Mouse (Mus musculus): Measurements from ENCODE around the gene Ercc4. TPM values are rescaled to one million over a fixed set of nuclear protein-coding genes. Genes with fewer than 3 reads are reported as not detected.

Ercc4 gene
- polyA plus RNA-seq, 1 experiment from 2014 or later: 15.2 TPM

DNA sequence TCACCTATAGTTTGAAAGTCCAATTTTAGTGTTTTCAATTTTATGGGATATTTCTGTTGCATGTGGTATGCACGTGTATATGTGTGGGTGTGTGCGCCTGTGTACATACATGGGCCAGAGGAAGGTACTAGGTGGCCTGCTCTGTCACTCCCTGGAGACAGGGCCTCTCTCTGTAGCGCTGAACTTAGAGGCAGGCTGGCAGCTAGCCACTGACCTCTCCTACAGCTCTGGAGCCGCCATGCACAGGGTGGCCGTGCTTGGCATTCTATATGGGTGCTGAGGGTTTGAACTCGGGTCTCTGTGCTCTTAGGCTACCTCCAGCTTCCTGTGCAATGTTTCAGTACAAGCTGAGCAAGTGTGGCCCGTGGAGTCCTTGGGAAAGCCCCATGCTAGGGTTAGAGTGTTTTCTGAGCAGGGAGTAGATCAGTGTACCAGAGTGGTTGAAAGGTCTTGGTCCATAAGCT lies 8.5 kb downstream of the Ercc4 start:
- no peaks in the 10 kb centered on the region for H3K9me3 ChIP-seq
- H3K4me3 ChIP-seq (replicated peaks): no peak overlapping the region
- no peaks in the 10 kb centered on the region for H3K27me3 ChIP-seq
- no peak for ATAC-seq (ENCODE audit: insufficient number of reproducible peaks, insufficient read depth, low FRiP score, low TSS enrichment, low read depth)
- WGBS: 90% methylated on average over 7 of the region's 7 CpGs
- no peak overlapping the region for H3K4me2 ChIP-seq
- H3K4me1 ChIP-seq (replicated peaks): no peaks in the 10 kb centered on the region
- no peak overlapping the region for H3K27ac ChIP-seq
- H3K9ac ChIP-seq (replicated peaks): no peak overlapping the region
- peaks cover 59% of the 10 kb centered on the region for H3K36me3 ChIP-seq

DNA sequence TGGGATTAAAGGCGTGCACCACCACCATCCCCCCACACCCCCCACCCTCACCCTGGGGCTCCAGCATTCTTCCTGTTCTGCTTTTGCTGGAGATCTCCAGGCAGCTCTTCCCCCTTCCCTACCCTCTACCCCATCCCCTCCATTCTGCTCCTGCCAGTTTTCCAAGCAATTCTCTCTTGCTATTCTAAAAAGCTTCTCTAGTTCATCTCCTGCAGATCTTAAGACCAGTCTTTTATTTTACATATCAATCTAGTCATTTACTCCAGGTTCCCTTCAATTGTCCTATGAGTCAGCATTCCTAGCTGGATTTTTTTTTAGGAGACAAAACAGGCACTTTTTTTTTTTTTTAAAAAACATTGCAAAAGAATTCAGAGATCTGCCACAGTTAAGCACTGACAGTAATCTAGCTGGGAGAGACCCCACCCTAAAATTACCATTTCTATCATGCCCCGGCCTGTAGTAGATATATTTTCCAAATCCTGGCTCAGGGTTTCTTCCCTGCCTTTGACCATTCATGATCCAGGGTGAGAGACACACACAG lies 9.3 kb downstream of the Ercc4 start:
- no peak for ATAC-seq (ENCODE audit: insufficient number of reproducible peaks, insufficient read depth, low FRiP score, low TSS enrichment, low read depth)
- Histone ChIP-seq H3K9me3 (no peaks in the 10 kb centered on the region), H3K9ac (replicated peaks) (no peak overlapping the region), H3K4me2 (no peak overlapping the region), H3K4me1 (replicated peaks) (no peaks in the 10 kb centered on the region), H3K27ac (no peak overlapping the region), H3K4me3 (replicated peaks) (no peak overlapping the region), H3K27me3 (no peaks in the 10 kb centered on the region), H3K36me3 (peaks cover 59% of the 10 kb centered on the region)
- WGBS: 89% methylated on average over 2 of the region's 2 CpGs

DNA sequence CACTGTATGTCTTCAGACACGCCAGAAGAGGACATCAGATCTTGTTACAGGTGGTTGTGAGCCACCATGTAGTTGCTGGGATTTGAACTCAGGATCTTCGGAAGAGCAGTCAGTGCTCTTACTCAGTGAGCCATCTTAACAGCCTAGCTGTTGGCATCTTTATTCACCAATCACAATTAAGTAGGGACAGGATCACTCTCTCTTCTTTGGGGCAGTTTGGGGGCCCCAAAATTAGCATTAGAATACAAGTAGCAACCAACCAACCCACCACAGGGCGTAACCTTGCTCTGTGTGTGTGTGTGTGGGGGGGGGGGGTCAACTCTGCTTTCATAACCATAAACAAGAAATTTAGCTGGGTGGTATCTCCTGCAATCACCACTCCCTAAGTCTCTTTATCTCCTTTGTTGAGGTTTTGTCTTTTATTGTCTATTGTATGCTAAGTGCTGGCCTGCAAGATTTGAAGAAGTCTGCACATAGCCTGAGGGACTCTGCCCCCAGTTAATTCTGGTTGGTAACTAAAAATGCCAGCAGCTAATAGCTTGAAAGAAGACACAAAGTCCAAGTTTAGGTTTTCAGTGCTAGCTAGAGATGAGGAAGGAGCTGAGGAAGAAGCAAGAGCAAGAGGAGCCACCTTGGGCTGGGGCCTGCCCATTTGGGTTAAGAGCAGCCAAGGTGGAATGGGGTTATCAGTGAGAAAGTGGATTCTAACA lies 10.3 kb downstream of the Ercc4 start:
- H3K4me2 ChIP-seq: no peak overlapping the region
- H3K9me3 ChIP-seq: no peaks in the 10 kb centered on the region
- H3K4me1 ChIP-seq (replicated peaks): no peaks in the 10 kb centered on the region
- H3K27ac ChIP-seq: no peak overlapping the region
- 91% methylated on average over 3 of the region's 3 CpGs for WGBS
- no peaks in the 10 kb centered on the region for H3K27me3 ChIP-seq
- peaks cover 59% of the 10 kb centered on the region for H3K36me3 ChIP-seq
- H3K4me3 ChIP-seq (replicated peaks): no peak overlapping the region
- ATAC-seq (ENCODE audit: insufficient number of reproducible peaks, insufficient read depth, low FRiP score, low TSS enrichment, low read depth): no peak
- no peak overlapping the region for H3K9ac ChIP-seq (replicated peaks)

DNA sequence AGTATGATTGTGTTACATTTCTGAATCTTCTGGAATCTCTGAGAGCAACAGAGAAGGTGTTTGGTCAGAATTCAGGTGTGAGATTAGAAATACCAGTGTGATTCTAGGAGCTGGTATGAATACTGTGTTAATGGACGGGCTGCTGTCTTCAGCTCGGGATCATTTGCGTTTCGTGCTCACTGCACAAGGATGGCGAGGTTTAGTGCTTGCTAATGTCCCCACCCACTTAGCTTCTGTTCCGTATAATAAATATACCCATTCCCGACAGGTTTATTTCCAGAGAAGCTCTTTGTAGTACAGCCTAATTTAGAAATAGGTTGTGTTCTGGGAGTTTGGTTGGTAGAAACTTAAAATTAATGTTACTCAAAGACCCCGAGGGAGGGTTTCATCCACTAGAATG lies 15.9 kb downstream of the Ercc4 start:
- no peak for ATAC-seq (ENCODE audit: insufficient number of reproducible peaks, insufficient read depth, low FRiP score, low TSS enrichment, low read depth)
- H3K4me3 ChIP-seq (replicated peaks): no peak overlapping the region
- H3K36me3 ChIP-seq: peaks cover 92% of the 10 kb centered on the region
- H3K4me2 ChIP-seq: no peak overlapping the region
- no peak overlapping the region for H3K9ac ChIP-seq (replicated peaks)
- H3K27me3 ChIP-seq: no peaks in the 10 kb centered on the region
- H3K4me1 ChIP-seq (replicated peaks): no peaks in the 10 kb centered on the region
- no peaks in the 10 kb centered on the region for H3K9me3 ChIP-seq
- H3K27ac ChIP-seq: no peak overlapping the region
- 80% methylated on average over 8 of the region's 8 CpGs for WGBS

DNA sequence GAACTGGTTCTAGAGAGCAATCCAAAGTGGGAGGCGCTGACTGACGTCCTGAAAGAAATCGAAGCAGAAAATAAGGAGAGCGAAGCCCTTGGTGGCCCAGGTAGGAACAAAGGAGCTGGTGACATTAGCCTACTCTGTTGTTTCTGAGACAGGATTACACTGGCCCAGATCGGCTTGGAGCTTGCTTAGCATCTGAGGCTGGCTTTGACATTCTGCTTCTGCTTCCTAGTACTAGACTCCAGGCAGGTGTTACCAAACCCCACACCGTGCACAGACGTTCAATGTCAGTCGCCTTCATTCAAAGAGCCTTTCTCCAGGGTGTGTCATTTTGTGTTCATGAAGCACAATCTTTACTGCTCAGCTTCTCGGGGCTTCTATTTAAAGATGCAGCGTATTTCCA lies 18.1 kb downstream of the Ercc4 start:
- WGBS: 93% methylated on average over 10 of the region's 10 CpGs
- H3K36me3 ChIP-seq: peaks cover 93% of the 10 kb centered on the region
- no peaks in the 10 kb centered on the region for H3K9me3 ChIP-seq
- no peak for ATAC-seq (ENCODE audit: insufficient number of reproducible peaks, insufficient read depth, low FRiP score, low TSS enrichment, low read depth)
- H3K4me2 ChIP-seq: no peak overlapping the region
- H3K27ac ChIP-seq: no peak overlapping the region
- H3K4me1 ChIP-seq (replicated peaks): no peaks in the 10 kb centered on the region
- H3K4me3 ChIP-seq (replicated peaks): no peak overlapping the region
- H3K9ac ChIP-seq (replicated peaks): no peak overlapping the region
- H3K27me3 ChIP-seq: no peaks in the 10 kb centered on the region

DNA sequence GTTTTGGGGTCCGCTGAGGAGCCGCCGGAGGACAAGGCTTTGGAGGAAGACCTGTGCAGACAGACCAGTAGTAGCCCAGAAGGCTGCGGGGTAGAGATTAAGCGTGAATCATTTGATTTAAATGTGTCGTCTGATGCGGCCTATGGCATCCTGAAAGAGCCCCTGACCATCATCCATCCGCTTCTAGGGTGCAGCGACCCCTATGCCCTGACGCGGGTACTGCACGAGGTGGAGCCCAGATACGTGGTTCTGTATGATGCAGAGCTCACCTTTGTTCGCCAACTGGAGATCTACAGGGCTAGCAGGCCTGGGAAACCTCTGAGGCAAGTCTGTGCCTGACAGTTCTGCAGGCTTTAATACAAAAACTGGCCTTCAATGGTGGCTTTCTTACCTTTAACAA lies 20.9 kb downstream of the Ercc4 start:
- no peak overlapping the region for H3K4me2 ChIP-seq
- no peak overlapping the region for H3K4me3 ChIP-seq (replicated peaks)
- peaks cover 75% of the 10 kb centered on the region for H3K36me3 ChIP-seq
- H3K4me1 ChIP-seq (replicated peaks): no peaks in the 10 kb centered on the region
- H3K27ac ChIP-seq: no peak overlapping the region
- no peak overlapping the region for H3K9ac ChIP-seq (replicated peaks)
- WGBS: 45% methylated on average over 14 of the region's 14 CpGs
- ATAC-seq (ENCODE audit: insufficient number of reproducible peaks, insufficient read depth, low FRiP score, low TSS enrichment, low read depth): no peak
- no peaks in the 10 kb centered on the region for H3K27me3 ChIP-seq
- no peaks in the 10 kb centered on the region for H3K9me3 ChIP-seq

DNA sequence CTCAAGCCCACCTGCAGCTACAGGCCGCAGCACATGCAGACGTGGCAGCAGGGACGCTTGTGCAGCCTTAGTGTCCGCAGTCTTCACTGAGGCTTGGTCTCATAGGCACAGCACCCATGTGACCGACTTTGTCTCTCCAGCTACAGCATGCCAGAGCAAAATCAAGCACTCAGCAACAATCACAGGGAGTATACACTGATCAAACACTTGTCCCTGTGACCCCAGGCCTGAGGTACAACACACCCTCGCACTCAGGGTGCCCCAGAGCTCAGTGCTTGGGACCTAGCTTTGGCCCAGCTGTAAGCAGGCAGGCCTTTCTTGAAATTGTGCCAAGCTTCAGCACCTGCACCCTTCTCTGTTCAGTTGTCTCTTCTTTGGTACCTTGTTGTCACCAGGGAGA lies 31.7 kb downstream of the Ercc4 start:
- no peak for ATAC-seq (ENCODE audit: insufficient number of reproducible peaks, insufficient read depth, low FRiP score, low TSS enrichment, low read depth)
- 86% methylated on average over 6 of the region's 6 CpGs for WGBS
- H3K36me3 ChIP-seq: peaks cover 37% of the 10 kb centered on the region
- no peak overlapping the region for H3K4me3 ChIP-seq (replicated peaks)
- H3K4me1 ChIP-seq (replicated peaks): no peaks in the 10 kb centered on the region
- H3K27me3 ChIP-seq: no peaks in the 10 kb centered on the region
- H3K27ac ChIP-seq: no peak overlapping the region
- H3K9me3 ChIP-seq: no peaks in the 10 kb centered on the region
- H3K4me2 ChIP-seq: no peak overlapping the region
- H3K9ac ChIP-seq (replicated peaks): no peak overlapping the region

DNA sequence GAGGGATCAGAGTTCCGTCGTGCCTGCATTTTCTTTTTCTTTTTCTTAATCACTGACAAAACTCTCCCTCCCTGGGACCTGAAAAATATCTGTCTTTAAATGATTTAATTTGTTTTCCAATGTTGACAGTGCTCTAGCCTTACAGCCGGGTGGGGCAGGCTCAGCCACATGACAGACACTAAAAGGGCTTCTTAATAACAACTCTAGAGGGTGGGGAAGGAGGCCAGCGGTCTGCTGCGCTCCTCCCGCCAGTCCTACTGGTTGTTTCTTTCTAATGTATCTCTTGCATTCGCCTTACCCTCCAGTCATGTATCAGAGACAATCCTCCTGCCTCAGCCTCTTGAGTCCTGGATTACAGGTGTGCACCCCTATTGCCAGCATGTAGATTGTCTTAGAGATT lies 34.4 kb downstream of the Ercc4 start:
- Histone ChIP-seq H3K4me3 (replicated peaks) (no peak overlapping the region), H3K9ac (replicated peaks) (no peak overlapping the region), H3K9me3 (no peaks in the 10 kb centered on the region), H3K36me3 (peaks cover 63% of the 10 kb centered on the region), H3K4me1 (replicated peaks) (no peaks in the 10 kb centered on the region), H3K27me3 (no peaks in the 10 kb centered on the region), H3K27ac (no peak overlapping the region), H3K4me2 (no peak overlapping the region)
- ATAC-seq (ENCODE audit: insufficient number of reproducible peaks, insufficient read depth, low FRiP score, low TSS enrichment, low read depth): no peak
- 89% methylated on average over 7 of the region's 7 CpGs for WGBS

DNA sequence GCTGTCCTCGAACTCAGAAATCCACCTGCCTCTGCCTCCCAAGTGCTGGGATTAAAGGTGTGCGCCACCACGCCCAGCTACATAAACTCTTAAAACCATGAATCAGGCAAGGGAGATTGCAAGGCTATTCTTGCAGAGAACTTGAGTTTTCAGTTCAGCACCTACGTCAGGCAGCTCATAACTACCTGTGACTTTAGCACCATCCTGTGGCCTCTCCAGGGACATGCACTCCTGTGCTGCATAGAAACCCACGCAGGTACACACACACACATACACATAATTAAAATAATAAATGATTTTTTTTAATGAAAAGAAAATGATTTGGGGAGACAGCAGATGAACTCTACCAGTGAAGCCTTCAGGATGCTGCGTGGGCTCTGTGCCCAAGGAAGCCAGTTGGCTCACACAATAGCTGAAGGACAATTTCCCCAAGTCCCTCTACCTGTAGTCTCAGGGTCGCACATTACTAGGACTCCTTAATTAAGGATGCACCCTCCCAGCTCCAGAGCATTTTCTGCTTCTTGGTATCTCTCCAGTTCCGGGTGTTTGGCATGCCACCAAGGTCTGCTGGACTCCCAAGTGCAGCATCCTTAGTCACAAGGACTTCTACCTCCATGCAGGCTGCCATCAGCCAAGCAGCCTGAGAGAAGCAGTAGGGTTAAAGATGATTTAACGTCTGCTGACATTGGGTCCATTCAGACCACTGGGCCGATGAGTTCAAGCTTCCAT lies 35.4 kb downstream of the Ercc4 start:
- Histone ChIP-seq H3K27ac (no peak overlapping the region), H3K36me3 (peaks cover 72% of the 10 kb centered on the region), H3K27me3 (no peaks in the 10 kb centered on the region), H3K4me3 (replicated peaks) (no peak overlapping the region), H3K9me3 (no peaks in the 10 kb centered on the region), H3K9ac (replicated peaks) (no peak overlapping the region), H3K4me2 (no peak overlapping the region), H3K4me1 (replicated peaks) (no peaks in the 10 kb centered on the region)
- ATAC-seq (ENCODE audit: insufficient number of reproducible peaks, insufficient read depth, low FRiP score, low TSS enrichment, low read depth): no peak
- WGBS: 92% methylated on average over 10 of the region's 10 CpGs

DNA sequence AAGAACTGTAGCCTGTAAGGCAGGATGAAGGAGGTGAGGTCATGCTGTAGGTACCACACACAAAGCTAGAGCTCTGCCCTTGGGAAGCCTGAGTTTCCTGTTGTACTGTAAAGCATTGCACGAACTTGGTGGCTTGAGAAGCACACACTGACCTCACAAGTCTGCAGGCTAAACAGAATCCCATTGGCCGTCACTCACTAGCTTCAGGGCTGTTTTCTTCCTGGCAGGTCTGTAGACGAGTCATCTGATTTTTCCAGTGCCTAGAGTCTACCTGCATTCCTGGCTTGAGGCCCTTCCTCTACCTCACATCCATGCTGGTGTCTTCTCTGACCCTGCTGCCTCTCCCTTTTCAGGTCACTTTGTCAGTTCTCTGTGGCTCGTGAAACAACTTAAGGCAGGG lies 36.7 kb downstream of the Ercc4 start:
- ATAC-seq (ENCODE audit: insufficient number of reproducible peaks, insufficient read depth, low FRiP score, low TSS enrichment, low read depth): no peak
- Histone ChIP-seq H3K4me1 (replicated peaks) (no peaks in the 10 kb centered on the region), H3K27ac (no peak overlapping the region), H3K36me3 (peaks cover 64% of the 10 kb centered on the region), H3K9ac (replicated peaks) (no peak overlapping the region), H3K9me3 (no peaks in the 10 kb centered on the region), H3K4me2 (no peak overlapping the region), H3K27me3 (no peaks in the 10 kb centered on the region), H3K4me3 (replicated peaks) (no peak overlapping the region)
- 86% methylated on average over 4 of the region's 4 CpGs for WGBS

DNA sequence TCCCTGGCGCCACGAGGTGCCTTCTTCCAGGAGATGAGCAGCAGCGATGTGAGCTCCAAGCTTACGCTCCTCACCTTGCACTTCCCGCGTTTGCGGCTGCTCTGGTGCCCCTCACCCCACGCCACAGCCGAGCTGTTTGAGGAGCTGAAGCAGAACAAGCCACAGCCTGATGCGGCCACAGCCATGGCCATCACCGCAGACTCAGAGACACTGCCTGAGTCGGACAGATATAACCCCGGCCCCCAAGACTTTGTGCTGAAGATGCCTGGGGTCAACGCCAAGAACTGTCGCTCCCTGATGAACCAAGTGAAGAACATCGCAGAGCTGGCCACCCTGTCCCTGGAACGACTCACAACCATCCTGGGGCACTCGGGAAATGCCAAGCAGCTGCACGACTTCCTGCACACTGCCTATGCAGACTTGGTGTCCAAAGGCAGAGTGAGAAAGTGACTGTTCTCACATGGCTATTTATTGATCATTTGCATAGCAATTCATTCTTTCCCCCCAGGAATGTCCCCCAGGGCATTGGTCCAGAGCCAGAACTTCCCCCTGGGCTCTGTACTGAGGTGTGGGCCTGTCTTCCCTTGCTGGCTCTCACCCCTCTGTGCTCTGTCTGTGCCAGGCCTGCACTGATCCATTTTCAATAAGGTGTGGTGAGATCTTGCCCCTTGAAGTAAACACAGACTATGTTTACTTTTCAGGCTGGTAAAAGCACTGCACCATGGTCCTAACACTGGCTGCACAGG lies 38.5 kb downstream of the Ercc4 start:
- no peak overlapping the region for H3K4me3 ChIP-seq (replicated peaks)
- H3K4me1 ChIP-seq (replicated peaks): no peaks in the 10 kb centered on the region
- no peaks in the 10 kb centered on the region for H3K9me3 ChIP-seq
- H3K9ac ChIP-seq (replicated peaks): no peak overlapping the region
- H3K36me3 ChIP-seq: peaks cover 60% of the 10 kb centered on the region
- no peaks in the 10 kb centered on the region for H3K27me3 ChIP-seq
- H3K27ac ChIP-seq: no peak overlapping the region
- no peak overlapping the region for H3K4me2 ChIP-seq
- WGBS: 88% methylated on average over 19 of the region's 19 CpGs
- ATAC-seq (ENCODE audit: insufficient number of reproducible peaks, insufficient read depth, low FRiP score, low TSS enrichment, low read depth): no peak

Measured in limb, embryonic 12.5 days (tissue).